Mouse (Mus musculus) effector memory CD4-positive, alpha-beta T cell, adult 7 months (primary cell): Measurements from ENCODE around the gene Fbxw21. TPM values are rescaled to one million over a fixed set of nuclear protein-coding genes. Genes with fewer than 3 reads are reported as not detected.

Experiments used
- polyA plus RNA-seq: library from polyadenylated mRNA; unstranded; fragments of 100-300 nt; shearing (Covaris generic); gene quantifications from one replicate; pipeline ENCODE4 v1.2.1, GENCODE M21; 2017

The Fbxw21 gene
- not detected for polyA plus RNA-seq

DNA sequence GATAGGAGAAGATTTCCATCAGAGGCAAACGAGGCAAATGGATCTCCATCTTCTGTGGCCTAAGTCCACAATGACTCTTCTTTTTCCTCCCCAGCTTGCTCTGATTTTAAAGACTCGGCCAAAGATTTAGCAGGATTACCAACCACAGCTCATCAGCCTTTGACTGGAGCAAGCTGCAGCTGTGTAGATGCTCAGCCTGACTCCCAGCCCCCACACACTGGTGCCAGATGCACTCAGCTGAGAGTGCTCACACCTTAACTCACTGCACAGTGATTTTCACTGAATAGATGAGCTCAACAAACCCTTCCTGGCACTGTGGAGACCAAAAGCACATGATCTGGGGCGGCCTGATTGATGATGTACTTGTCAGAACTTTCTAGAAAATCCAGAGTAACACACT is at the start of gene Fbxw21:
Gene Fbxw21, minus strand, starts transcription at position 101 of the 400 bp plus-strand sequence.

DNA sequence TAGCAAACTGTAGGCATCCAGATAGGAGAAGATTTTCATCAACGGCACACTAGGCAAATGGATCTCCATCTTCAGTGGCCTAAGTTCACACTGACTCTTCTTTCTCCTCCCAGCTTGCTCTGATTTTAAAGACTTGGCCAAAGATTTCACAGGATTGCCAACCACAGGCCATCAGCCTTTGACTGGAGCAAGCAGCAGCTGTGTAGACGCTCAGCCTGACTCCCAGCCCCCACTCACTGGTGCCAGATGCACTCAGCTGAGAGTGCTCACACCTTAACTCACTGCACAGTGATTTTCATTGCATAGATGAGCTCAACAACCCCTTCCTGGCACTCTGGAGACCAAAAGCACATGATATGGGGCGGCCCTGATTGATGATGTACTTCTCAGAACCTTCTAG is 34.0 kb upstream of the Fbxw21 start, which contains the start of gene Fbxw13:
Gene Fbxw13, minus strand, starts transcription at position 101 of the 400 bp plus-strand sequence.

GRCm38 (mm10) chr9:109095137-109095982 is 66.5 kb downstream of the Fbxw21 start, which contains the start of gene Plxnb1:
Plxnb1 (plus strand) TSS chr9:109095389.

Other genes starting within 250 kb of the Fbxw21 start
- not detected for gene Tmem89, start 247.4 kb downstream of the Fbxw21 start, polyA plus RNA-seq
- gene Uqcrc1, start 225.4 kb downstream of the Fbxw21 start, polyA plus RNA-seq, result 241 TPM
- gene Col7a1, start 208.5 kb downstream of the Fbxw21 start, polyA plus RNA-seq, result 0.49 TPM
- gene Ucn2, start 176.0 kb downstream of the Fbxw21 start, polyA plus RNA-seq, result not detected
- 5.2 TPM for gene Pfkfb4, start 170.3 kb downstream of the Fbxw21 start, polyA plus RNA-seq
- gene Shisa5, start 123.5 kb downstream of the Fbxw21 start, polyA plus RNA-seq, result 2,718 TPM
- gene Trex1, start 102.3 kb downstream of the Fbxw21 start, polyA plus RNA-seq, result 103 TPM
- gene Atrip, start 87.9 kb downstream of the Fbxw21 start, polyA plus RNA-seq, result 13.4 TPM
- 5.5 TPM for gene Ccdc51, start 79.5 kb downstream of the Fbxw21 start, polyA plus RNA-seq
- 490 TPM for gene Tma7, start 79.5 kb downstream of the Fbxw21 start, polyA plus RNA-seq
- 1.9 TPM for gene Plxnb1, start 66.7 kb downstream of the Fbxw21 start, polyA plus RNA-seq
- gene Fbxw13, start 33.9 kb upstream of the Fbxw21 start, polyA plus RNA-seq, result not detected
- 0.28 TPM for gene Fbxw20, start 72.7 kb upstream of the Fbxw21 start, polyA plus RNA-seq
- gene Fbxw14, start 125.6 kb upstream of the Fbxw21 start, polyA plus RNA-seq, result not detected
- gene Fbxw28, start 177.6 kb upstream of the Fbxw21 start, polyA plus RNA-seq, result 0.34 TPM
- gene Fbxw22, start 242.3 kb upstream of the Fbxw21 start, polyA plus RNA-seq, result not detected